Mouse (Mus musculus): ENCODE results near the gene Gm10220. TPM values are rescaled to one million over a fixed set of nuclear protein-coding genes. Genes with fewer than 3 reads are reported as not detected.

Gene Gm10220
- polyA plus RNA-seq, 1 experiment from 2014 or later = 0.09 TPM

Other genes starting within 250 kb of the Gm10220 start
- not detected in 2 replicates for gene Gm21663, start 179.0 kb downstream of the Gm10220 start, polyA plus RNA-seq (2015; fragmentation: Nextera tagmentation; extraction: Ambion mirVana)
- 0.10 TPM in 1 of 2 replicates, not detected in the other for gene Gm21671, start 167.0 kb downstream of the Gm10220 start, polyA plus RNA-seq (2015; fragmentation: Nextera tagmentation; extraction: Ambion mirVana)
- gene Gm21680, start 148.8 kb downstream of the Gm10220 start, polyA plus RNA-seq (2015; fragmentation: Nextera tagmentation; extraction: Ambion mirVana) = 0.09 and 0.10 TPM in 2 replicates
- gene Gm21698, start 132.8 kb downstream of the Gm10220 start, polyA plus RNA-seq (2015; fragmentation: Nextera tagmentation; extraction: Ambion mirVana) = 0.11 TPM in 1 of 2 replicates, not detected in the other
- gene Gm1979, start 116.6 kb downstream of the Gm10220 start, polyA plus RNA-seq (2015; fragmentation: Nextera tagmentation; extraction: Ambion mirVana) = 0.09 TPM in 1 of 2 replicates, not detected in the other
- gene Gm5862, start 98.5 kb downstream of the Gm10220 start, polyA plus RNA-seq (2015; fragmentation: Nextera tagmentation; extraction: Ambion mirVana) = not detected in 2 replicates
- gene Speer4a, start 81.9 kb downstream of the Gm10220 start, polyA plus RNA-seq (2015; fragmentation: Nextera tagmentation; extraction: Ambion mirVana) = 0.13 TPM in 1 of 2 replicates, not detected in the other
- 0.05 and 0.10 TPM in 2 replicates for gene Gm7347, start 62.8 kb downstream of the Gm10220 start, polyA plus RNA-seq (2015; fragmentation: Nextera tagmentation; extraction: Ambion mirVana)
- not detected in 2 replicates for gene Gm10471, start 32.1 kb downstream of the Gm10220 start, polyA plus RNA-seq (2015; fragmentation: Nextera tagmentation; extraction: Ambion mirVana)
- gene 5031410I06Rik, start 16.1 kb downstream of the Gm10220 start, polyA plus RNA-seq (2015; fragmentation: Nextera tagmentation; extraction: Ambion mirVana) = 0.13 TPM in 1 of 2 replicates, not detected in the other
- gene Gm7361, start 136.3 kb upstream of the Gm10220 start, polyA plus RNA-seq (2015; fragmentation: Nextera tagmentation; extraction: Ambion mirVana) = 0.05 TPM in 1 of 2 replicates, not detected in the other

Measured in heart, embryonic 15.5 days (tissue).